Mouse (Mus musculus): Measurements from ENCODE around the gene Sh3pxd2a.

The Sh3pxd2a gene

DNA sequence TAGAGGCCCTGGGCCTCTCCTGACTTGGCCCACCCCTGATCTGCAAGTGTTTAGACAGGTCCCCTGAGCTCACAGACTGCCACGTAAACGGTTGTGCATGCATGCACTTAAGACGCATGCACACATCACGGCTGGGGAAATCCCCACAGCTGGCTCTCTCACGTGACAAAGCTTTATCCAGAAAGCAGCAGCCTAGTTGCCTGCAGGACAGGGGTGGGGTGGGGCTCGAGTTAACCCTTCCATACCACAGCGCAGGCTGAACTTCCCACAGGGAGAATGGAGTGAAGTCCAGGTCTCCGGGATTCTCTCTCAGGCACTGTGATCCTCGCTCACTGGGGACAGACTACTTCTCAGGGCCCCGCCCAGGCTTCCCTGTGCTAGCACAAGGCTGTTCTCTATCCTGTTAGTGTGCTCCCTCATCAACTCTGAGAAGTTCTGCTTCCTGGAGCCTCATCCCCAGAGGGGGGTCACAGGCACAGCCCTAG lies 133.4 kb downstream of the Sh3pxd2a start:
- no peak for DNase-seq

DNA sequence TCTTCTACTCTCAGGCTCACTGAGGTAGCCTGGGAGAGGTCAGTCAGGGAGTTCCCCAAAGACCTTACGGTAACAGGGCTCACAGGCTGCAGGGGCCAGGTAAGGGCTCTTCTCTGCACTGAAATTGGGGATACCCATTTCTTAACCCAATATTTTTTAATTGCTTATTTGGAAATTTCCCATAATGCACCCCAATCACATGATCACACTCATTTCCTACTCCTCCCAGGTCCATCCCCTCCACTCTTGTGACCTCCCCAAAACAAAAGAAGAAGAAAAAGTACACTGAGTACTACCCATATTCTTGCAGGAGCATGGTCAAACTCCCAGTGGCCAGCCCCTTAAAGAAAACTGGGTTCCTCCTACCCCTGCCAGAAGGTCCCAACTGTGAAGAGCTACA lies 135.1 kb downstream of the Sh3pxd2a start:
- DNase-seq, result no peak

DNA sequence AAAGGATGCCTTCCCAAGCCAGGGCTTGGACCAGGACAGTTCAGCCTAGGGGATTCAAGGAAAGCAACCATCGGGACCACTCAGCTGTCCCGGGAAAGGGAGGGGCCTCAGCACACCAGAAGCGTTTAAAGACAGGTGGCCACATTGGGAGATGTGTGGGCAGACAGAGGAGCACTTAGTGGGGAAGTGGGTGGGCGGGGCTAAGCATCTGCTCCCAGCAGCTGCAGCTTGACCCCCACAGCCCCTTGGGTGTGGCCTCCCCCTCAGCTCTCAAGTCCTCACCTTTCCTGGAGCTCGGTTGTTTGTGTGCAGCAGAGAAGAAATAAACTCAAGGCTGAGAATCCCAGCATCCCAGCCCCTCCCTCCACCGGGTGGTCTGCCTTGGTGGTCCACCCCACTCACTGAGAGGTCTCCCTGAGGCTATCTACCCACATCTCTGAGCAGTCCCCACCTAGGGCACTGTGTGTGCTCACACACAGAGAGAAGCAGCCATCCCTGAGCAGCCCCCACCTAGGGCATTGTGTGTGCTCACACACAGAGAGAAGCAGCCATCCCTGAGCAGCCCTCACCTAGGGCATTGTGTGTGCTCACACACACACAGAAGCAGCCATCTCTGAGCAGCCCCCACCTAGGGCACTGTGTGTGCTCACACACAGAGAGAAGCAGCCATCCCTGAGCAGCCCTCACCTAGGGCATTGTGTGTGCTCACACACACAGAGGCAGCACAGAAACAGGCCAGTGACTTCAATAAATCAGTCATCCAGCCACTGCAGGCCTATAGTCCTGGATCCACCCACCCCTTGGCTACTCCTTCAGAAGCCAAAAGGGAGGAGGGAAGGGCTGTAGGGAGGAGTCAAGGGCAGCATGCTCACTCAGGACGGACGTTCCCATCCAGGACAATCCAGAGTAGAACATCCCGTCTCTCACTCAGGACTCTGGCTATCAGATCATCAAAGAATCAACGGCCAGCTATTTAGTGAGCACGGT lies 136.0 kb downstream of the Sh3pxd2a start:
- no peak for DNase-seq

DNA sequence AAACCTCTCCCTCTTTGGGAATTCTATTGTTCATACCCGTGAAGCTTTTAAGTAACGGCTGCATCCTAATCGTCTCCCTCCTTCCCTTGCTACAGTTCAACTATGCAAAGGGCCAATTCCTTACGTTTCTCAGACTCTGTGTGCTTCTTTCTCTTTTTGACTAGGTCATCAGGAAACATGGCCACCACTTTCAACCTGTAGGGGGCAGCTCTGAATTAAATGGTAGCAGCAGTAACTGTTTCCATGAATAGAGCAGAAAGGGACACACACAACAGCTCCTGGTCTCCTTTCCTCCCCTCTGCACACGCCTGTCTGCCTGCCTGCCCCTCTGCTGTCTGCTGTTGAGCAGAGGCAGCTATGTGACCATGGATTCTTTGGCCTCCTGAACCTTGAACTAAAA lies 138.3 kb downstream of the Sh3pxd2a start:
- DNase-seq, result peak; percentile 55 to 75

DNA sequence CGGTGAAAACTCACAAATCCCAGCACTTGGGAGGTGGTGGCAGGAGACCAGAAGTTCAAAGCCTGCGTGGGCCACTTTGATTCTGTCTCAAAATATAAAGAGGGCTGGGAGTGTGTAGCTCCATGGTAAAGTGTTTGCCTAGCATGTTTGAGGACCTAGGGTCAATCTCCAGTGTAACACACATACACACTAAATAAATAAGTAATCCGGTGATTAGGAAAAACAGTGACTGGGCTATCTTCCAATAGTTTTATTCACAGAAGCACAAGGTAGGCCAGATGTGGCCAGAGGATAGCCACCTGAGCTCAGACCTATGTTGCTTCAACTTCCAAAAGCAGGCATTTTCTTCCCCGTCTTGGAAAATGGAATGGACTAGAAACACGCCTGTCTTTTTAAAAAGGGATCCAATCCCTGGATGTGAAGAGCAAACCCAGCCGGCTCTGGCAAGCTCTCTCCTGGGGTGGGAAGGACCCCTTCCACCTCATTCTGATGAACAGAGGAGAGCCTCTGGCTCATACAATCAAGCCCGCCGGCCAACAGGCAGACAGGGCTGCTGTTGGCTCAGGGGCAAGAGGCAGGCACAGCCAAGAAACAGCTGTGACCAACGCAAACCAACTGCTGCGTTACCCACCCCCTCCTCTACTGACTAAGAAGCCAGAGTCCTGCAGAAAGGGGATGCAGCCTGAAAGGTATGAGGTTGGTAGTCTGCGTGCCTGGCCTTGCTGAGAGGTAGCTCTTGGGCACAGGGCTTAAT lies 140.9 kb downstream of the Sh3pxd2a start:
- no peak for DNase-seq

DNA sequence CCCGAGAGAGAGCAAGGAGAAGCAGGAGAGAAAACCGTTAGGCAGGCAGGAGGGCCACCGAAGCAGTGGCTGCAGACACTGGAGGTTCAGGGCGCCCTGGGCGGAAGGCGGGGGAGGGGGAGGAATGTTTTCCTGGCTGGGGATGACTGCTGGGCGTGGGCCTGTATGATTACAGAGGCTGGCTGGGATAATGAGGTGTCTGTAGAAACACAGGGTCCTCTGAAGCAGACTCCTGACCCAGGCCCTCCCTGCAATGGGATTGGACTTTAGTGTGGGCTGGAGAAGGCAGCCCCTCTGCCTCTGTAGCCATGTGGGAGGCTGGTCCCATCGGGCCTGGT lies 143.9 kb downstream of the Sh3pxd2a start:
- no peak for DNase-seq

DNA sequence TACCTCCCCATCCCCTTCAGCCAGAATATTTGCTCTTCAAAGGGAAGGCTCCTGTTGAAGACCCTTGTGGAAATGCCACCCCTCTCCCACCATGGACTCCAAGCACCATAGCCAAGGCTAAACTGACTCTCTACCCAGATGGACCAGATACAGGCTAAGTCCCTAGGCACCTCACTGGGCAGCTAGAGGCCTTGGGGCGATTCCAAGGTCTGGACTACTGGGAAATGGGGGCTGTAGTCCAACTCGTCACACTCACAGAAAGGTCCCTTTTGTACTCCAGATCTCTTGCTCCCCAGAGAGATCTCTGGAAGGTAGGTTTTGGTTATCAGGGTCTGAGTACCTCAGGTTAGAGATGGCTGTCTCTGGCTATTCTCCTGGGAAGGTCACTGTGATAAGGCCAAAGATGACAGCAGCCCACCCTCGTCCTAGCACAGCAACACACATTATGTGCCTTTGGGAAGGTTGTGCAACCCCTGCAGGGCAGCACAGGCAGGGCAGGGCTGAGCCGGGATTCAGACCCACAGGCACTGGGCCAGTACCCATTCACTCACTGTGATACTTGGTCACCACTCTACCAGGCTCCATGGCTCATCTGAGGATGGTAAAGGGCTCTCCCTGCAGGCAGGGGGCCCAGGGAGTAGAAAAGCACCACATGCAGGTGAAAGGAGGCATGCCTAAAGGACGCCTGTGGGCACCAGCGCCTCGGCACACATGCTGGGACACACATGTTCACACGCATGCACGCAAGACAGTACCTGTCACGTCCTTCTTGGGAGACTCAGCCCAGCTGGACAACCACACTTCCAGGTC lies 144.5 kb downstream of the Sh3pxd2a start:
- DNase-seq, result no peak

DNA sequence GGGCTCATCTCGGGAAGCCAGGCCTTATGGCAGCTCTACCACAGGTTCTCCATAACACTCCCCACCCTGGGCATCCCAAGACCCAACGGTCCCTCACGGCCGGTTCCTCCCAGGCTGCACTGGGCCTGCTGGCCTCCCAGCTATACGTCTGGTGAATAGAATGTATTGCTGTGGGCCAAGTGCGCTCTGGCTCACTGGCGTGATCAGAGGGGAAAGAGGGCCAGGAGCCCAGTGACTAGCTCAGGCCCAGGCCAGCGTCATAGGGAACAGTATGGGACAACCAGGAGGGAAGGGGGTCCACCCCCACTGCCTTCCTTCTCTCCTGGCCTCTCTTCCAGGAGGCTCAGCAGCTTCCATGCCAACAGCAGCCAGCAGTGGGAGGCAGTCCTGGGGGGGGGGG lies 145.1 kb downstream of the Sh3pxd2a start:
- no peak for DNase-seq

DNA sequence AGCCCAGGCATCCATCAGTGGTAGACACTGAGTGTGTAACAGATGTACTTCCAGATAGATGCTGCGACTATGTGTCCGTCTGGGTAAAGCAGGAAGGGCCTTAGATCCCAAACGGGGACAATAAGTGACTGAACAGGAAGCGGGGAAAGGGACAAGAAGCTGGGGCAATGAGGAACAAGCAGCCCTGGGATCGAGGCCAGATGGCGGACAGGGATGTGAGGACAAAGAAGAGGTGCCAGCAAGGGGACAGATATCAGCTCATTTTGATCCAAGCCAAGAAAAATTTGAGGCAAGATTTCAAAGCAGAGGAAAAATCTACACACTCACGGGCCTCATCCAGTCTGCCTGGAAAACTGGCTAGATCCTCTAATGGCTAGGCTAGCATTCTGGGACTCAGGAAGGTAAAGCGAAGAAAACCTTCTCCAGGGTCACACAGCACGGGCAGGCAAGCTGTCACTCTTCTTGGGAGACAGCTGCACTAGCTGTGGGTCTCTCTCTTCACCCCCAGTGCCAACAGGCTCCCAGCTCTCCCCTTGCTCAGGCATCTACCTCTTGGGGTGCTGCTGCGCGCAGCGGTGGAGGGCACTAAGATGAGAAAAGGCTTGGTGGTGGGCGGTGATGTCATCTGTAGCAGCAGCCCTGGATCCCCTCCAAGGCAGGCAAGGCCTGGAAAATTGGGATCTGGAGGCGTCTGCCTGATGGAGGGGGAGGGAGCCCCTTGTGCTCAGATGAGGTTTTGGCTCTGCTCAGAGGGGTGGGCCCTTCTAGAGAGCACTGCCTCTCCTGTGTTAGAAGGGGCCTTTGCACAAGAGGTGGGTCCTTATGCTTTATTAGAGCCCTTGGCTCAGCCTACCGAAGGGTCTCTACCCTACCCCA lies 146.9 kb downstream of the Sh3pxd2a start:
- DNase-seq, result no peak

DNA sequence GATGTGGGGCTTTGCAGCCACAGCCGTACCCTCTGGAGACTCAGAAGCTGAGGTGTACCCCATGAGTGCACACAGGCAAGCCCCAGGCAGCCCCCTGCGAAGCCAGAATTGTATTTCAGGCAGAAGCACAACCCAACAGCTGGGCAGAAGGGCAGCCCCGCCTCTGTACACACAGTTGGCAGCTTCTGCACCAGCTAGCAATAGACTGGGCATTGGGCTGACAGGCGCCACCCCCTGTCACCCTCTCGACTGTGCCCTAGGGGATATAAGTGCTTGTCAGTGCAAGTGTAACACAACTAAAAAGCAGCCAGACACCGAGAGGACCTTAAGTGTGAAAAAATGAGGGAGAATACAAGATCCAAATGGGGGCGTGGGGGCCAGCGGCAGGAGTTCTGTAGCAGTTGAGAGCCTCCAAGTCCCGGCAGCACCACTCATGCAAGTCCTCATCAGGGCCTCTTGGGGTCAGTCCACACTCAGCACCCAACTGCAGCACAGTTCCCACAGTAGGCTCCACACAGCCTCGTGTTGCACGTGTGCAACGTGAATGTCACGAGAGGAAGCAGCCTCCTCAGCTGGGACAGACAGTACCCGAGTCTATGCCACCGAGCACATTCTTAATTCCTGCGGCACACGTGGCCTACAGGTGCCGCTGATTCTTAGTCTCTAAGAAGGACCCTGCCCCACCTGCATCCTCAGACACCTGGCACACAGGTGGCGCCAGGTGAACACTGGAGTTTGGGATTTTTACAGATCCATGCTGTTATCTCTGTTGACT lies 147.7 kb downstream of the Sh3pxd2a start:
- no peak for DNase-seq

DNA sequence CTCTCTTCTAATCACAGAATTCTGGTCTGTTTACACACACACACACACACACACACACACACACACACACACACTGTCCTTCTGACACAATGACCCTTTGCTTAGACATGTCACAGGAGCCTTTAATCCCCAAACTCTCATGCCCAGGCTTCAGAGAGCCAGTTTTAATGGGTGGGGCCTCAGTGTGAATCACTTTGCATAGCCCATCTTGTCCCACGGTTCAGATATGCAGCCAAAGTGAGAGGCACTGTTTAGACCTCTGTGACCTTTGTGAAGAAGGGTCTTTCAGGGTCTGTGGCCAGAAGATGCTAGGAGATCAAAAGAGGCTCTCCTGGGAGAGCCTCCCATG lies 148.3 kb downstream of the Sh3pxd2a start:
- no peak for DNase-seq

DNA sequence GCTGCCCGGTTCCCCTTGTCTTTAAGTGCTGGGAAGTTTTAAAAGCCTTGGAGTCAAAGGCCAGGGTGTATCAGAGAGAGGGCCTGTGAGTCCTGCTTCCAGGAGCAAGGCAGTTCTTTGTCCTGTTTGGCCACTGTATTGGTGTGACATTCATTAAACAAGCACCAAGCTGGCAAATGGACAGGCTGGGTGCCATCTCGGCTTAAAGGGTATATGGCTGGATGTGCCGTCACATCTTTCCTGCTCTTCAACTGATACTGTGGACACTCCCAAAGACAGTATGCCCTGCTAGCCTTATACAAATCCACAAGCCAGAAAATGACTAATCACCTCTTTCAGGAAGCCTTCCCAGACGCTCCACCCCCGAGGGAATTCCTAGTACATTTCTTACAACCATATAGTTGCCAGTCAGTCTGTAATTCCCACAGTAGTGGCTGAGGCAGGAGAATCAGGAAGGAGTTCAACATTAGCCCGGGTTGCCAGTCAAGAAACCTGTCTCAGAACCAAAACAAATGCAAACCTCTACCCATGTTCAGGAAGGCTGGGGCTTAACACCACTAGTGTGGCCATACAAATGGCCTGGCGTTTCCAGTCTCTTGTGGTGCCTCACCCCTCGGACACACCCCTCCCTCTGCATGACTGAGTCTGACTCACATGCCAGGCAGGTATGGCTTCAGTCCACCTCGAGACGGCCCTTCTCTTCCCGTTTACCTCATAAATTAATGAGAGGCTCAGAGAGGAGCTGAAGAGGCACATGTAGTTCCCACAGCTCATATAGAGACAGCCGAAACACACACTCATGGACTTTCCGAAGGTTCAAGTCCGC lies 148.9 kb downstream of the Sh3pxd2a start:
- DNase-seq, result no peak

DNA sequence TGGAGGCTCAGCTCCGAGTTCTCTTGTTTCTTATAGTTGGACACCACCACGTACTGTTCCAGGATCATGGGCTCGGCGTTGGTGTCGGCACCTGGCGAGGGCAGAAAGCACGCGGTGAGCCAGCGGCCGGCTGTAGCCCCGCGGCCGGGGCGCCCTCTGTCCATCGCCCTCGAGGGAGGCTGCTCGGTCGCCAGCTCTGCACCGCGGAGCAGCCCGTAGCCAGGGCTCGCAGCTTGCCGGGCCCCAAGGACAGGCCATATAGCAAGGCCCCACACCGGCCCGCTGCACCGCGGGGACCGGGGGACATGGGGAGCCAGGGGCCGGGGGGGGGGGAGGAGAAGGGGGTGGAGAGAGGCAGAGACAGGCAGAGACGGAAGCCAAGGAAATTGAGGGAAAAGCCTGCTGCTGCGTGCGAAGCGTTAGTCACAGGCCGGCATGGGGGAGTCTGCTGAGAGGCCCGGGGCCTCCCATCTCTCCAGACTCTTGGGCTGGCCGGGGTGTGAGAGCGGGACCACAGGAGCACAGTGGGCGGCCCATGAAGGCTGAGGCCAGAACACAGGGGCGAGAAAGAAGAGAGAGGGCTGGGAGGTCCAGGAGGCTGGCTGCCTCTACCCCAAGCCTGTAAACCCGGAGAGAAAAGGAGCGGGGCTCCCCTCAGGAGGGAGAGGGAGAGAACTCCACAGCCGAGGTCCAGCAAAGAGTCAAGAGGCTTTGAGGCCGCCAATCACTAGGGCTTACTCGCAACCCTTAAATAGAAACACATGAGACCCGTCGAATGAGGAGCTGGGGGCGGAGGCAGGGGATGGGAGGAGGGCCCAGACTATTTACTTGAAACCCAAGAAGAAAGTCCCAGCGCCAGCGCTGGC lies 149.9 kb downstream of the Sh3pxd2a start:
- peak in 1 of 2 experiments; percentile 49 for DNase-seq

DNA sequence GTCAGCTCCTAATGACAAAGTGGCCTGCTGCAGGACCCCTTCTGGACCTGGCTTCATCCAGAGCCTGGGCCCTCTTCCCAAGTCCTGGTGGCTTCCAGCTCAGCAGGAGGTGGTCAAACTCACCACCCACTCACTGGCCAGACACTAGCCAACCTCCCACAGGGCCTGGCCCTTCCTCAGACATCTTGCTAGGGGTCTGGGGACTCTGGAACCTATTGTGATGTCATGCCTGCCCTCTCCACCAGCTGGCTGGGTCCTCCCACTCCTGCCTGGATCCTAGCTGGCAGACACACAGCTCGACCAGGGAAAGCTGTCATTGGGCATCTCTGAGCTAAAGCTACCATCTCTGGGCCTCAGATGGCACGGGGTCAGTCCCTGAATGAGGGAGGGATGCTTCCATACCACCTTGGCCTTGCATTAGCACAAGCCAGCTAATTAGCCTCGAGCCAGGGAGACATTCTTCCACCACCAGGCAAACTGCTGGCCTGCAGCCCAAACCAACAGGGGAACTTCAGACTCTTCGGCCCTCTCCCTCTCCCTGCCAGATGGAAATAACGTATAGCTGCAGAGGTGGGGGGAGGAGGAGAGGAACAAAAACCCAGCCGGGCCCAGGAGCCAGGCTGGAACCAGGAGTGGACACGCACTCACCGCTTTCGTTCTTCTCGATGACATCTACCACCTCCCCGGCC lies 150.7 kb downstream of the Sh3pxd2a start:
- DNase-seq, result peak; percentile 61 to 70

DNA sequence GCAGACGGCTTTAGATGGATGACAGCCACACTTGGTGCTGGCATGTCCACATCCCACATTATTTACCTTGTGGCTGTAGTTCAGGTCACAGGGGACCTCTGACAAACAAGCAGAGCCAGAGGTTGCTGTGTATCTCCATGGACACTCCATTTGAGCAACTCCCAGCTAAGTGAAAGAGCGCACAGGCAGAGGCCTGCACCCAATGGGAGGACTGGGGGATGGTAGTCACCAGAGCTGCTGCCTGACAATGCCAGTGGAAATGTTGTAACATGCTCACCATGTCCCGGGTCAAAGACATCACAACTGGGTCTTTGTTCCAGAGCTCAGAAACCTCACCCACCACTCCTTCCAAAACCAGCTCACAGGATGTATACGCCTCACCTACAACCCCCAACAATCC lies 153.0 kb downstream of the Sh3pxd2a start:
- DNase-seq, result no peak

DNA sequence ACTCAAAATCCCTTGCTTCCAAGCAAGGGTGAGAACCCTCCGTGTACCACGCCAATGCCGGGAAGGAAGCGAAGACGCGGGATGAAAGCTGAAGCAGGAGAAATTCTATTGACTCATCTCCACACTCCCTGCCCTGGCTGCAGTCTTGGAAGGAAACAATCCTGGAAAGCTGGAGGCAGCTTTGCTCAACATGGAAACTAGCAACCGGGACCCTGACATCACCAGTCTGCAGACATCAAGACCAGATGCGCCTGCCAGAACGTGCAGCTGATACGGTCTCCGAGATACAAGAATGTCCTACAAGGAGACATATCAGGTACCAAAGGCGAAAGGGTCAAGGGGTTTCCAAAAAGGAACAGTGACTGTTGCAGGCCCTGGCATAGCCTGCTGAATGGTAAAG lies 154.4 kb downstream of the Sh3pxd2a start:
- DNase-seq, result no peak

DNA sequence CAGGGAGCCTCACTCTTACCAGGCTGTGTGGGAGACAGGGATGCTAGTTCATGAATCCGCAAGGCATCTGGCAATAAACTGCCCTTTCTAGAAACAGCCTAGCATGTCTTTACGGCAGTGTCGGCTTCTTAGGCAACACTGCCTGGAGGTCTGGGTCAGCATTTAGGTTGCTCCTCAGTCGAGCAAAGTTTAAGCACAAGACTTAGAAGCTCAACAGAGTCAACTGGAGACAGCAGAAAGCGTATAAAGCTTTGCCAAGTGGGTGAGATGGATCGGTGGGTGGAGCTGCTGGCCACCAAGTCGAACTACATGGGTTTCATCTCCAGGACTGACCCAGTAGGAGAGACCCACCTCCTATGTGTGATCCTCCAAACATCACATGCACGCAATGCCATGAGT lies 157.3 kb downstream of the Sh3pxd2a start:
- no peak for DNase-seq

DNA sequence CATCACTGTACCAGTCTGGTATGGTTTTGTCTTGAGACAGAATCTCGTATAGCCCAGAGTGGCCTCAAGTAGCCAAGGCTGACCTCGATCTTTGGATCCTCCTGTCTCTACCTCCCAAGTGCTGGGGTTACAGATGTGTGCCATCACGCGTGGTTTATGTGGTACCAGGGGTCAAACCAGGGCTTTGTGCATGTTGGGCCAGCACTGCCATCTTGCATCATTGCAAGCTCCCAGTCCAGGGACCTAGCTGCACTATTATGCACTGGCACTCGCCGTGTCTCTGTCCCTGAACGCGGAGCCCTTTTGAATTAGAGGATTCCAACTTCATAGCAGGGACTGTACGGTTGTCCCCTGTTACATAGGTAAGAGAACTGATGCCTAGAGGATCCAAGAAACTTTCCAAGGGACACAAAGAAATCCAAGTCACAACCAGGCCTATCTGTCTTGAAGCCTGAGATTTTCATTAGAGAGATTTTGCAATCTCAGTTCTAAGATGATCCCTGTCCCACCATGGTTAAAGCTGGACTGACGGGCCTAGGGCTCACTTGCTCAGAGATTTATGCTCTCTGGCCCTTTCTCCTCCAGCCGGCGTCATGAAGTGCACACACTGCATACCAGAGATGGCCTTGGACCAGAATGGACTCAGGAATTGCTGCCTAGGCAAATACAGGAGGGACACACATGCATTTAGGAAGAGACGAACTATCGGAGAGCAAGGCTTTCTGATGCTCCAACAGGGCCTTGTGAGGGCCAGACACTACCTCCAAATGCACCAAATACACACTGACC lies 157.9 kb downstream of the Sh3pxd2a start:
- no peak for DNase-seq

Data from cerebellum, postnatal 25 days (tissue).